Mouse (Mus musculus) MN1 (cell line): ENCODE measurements around the gene Nkain2.
"Not testable (repeated sequence)": the region's sequence is repeated elsewhere in the genome, so short reads cannot be mapped to it uniquely, and the experiment has no call there.

ENCODE experiments used
- DNase-seq: peaks from one replicate; pipeline ENCODE4 v3.0.0-alpha.2; 2016; ENCODE audit warnings: low spot score

Gene Nkain2

GRCm38 (mm10) chr10:32052546-32053295 is 837.5 kb downstream of the Nkain2 start:
- DNase-seq: no peak

GRCm38 (mm10) chr10:32052045-32052444 is 838.2 kb downstream of the Nkain2 start:
- no peak for DNase-seq

GRCm38 (mm10) chr10:32029996-32030395 is 860.3 kb downstream of the Nkain2 start:
- DNase-seq: no peak

GRCm38 (mm10) chr10:32018385-32018784 is 871.9 kb downstream of the Nkain2 start:
- no peak for DNase-seq

GRCm38 (mm10) chr10:32001216-32001753 is 889.0 kb downstream of the Nkain2 start:
- DNase-seq: no peak

- no peak for DNase-seq
Measured at GRCm38 (mm10) chr10:31993205-31993604, 897.1 kb downstream of the Nkain2 start.

GRCm38 (mm10) chr10:31978387-31978786 is 911.9 kb downstream of the Nkain2 start:
- no peak for DNase-seq

- no peak for DNase-seq
Measured at GRCm38 (mm10) chr10:31947178-31947726, 943.0 kb downstream of the Nkain2 start.

GRCm38 (mm10) chr10:31931961-31932360 is 958.3 kb downstream of the Nkain2 start:
- DNase-seq: no peak

GRCm38 (mm10) chr10:31927657-31928056 is 962.6 kb downstream of the Nkain2 start:
- no peak for DNase-seq

- not testable (repeated sequence) for DNase-seq
Measured at GRCm38 (mm10) chr10:31920901-31921300, 969.4 kb downstream of the Nkain2 start.

GRCm38 (mm10) chr10:31907488-31907887 is 982.8 kb downstream of the Nkain2 start:
- no peak for DNase-seq

GRCm38 (mm10) chr10:31899501-31899900 is 990.8 kb downstream of the Nkain2 start:
- DNase-seq: no peak

GRCm38 (mm10) chr10:31873323-31873895 is 1016.9 kb downstream of the Nkain2 start:
- DNase-seq: no peak

- DNase-seq: no peak
Measured at GRCm38 (mm10) chr10:31868275-31868674, 1022.0 kb downstream of the Nkain2 start.

GRCm38 (mm10) chr10:31827041-31827440 is 1063.2 kb downstream of the Nkain2 start:
- no peak for DNase-seq

GRCm38 (mm10) chr10:31812543-31812942 is 1077.7 kb downstream of the Nkain2 start:
- no peak for DNase-seq

- peak; percentile 56 for DNase-seq
Measured at GRCm38 (mm10) chr10:31742443-31743057, 1147.7 kb downstream of the Nkain2 start.

- DNase-seq: no peak
Measured at GRCm38 (mm10) chr10:31728036-31728435, 1162.2 kb downstream of the Nkain2 start.

- no peak for DNase-seq
Measured at GRCm38 (mm10) chr10:31647270-31647669, 1243.0 kb downstream of the Nkain2 start.

GRCm38 (mm10) chr10:31646083-31646482 is 1244.2 kb downstream of the Nkain2 start:
- DNase-seq: peak; percentile 19
